Mouse (Mus musculus) cerebellum, postnatal 25 days (tissue): Measurements from ENCODE around the gene Try4.
"Not testable (repeated sequence)": the region's sequence is repeated elsewhere in the genome, so short reads cannot be mapped to it uniquely, and the experiment has no call there.

ENCODE experiments used
- DNase-seq, 2 experiments: peaks; one replicate each; pipeline ENCODE4 v3.0.0; 2021; ENCODE audit warnings: mixed read lengths in 2 of 2

Try4 gene

DNA sequence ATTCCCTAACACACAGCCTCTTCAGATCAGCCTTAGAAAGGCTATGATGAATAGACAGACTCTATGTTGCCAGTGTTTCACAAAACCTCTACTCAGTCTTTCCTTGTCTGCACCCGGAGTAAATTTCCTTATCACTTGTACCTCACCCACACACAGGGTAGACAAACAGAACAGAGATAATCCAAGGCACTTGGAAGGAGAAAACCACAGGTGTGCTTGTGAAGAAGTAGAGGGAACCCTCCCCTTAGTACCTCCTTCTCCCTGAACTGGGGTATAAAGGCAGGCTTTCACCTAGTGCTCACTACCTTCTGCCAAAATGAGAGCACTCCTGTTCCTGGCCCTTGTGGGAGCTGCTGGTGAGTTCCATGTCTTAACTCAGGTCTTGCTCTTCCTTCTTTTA lies at the start of gene Try4:
Gene Try4, plus strand, starts transcription at position 301 of the 400 bp plus-strand sequence.
- no peak for DNase-seq

DNA sequence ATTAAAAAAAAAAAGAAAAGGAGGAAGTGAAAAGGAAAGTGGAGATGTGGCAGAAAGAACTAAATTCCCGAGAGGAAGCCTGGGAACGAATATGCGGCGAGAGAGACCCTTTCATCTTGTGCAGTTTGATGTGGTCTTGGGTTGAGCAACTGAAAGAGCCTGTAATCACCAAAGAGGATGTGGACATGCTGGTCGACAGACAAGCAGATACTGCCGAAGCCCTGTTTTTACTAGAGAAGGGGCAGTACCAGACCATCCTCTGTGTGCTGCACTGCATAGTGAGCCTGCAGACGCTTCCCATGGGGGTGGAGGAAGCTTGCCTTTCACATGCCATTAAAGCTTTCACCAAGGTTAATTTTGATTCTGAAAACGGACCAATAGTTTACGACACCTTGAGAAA lies 48.8 kb upstream of the Try4 start:
- DNase-seq = not testable (repeated sequence)

DNA sequence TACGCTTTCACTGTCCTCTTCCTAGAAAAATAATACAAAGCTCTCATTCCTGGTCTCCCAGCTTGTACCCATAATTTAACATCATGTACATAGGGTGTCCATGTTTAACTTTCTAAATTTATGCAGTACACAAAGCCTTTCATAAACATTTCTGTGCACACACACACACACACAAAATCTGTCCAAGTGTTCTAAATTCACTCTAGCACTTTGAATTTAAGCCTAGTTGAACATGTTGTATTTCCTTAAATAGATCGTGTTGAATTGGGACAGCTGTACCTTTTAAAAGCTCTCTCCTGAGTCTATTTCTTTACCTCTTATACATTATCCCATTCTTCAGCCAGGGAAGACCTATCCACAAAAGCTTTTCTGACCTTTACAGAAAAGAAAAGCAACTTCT lies 45.6 kb upstream of the Try4 start:
- no peak for DNase-seq

DNA sequence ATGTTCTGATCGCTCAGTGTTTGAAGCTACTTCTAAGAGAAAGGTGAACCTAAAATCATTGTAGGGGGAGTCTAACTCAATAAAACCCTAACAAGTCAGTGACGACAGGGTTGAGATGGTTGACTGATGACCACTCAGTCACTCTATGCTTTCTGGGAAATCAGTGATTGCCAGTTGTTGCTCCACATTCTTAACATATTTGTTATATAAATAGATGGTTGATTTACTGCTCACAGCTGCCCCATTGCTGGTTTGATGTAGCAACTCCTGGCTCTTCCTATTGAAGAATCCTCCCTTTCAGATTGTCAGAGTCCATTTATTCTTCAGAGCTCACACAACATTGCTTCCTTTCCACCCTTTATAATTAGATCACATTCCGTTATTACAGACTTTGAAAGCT lies 44.6 kb upstream of the Try4 start:
- DNase-seq = no peak

DNA sequence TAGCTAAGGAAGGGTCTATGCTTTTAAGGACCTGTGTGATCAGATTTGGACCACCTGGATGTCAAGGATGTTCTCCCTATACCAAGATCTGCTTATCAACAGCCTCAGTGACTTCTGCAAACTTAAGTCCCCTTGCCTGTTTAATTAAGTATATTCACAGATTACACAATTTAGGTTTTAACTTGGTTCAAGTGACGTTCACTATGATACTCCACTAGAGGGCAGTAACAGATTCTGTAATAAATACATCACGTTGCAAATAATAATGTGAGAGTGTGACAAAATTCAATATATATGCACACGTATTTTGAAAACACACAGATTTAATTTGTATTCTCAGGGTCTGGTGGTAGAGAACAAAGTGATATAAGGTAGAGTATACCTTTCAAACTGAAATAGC lies 39.3 kb upstream of the Try4 start:
- DNase-seq = no peak

DNA sequence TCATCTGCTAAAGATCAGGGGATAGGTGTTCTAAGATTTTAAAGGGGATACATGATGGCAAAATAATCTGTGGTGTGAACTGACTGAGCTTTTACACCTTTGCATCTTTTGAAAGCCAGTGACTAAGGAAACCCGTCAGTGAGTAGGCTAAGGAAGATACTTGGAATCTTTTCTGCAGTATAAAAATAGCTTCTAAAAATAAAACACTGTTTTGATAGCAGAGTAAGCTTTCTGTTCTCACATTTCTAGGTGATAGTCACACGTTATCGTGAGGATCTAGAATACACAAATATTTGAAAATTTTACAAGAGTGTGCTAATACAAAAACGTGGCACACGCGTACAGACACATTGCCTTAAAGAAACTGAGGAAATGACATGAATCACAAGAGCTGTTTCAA lies 35.9 kb upstream of the Try4 start:
- DNase-seq = no peak

GRCm38 (mm10) chr6:41298255-41298654 lies 3.8 kb upstream of the Try4 start:
- DNase-seq = no peak

DNA sequence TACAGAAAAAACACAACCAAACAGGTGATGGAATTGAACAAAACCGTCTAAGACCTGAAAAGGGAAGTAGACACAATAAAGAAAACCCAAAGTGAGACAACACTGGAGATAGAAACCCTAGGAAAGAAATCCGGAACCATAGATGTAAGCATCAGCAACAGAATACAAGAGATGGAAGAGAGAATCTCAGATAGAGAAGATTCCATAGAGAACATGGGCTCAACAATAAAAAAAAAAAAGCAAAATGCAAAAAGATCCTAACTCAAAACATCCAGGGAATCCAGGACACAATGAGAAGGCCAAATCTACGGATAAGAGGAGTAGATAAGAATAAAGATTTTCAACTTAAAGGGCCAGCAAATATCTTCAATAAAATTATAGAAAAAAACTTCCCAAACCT lies 14.7 kb downstream of the Try4 start, which contains the start of gene Try5:
Gene Try5, minus strand, starts transcription at position 101 of the 400 bp plus-strand sequence.
- not testable (repeated sequence) for DNase-seq

DNA sequence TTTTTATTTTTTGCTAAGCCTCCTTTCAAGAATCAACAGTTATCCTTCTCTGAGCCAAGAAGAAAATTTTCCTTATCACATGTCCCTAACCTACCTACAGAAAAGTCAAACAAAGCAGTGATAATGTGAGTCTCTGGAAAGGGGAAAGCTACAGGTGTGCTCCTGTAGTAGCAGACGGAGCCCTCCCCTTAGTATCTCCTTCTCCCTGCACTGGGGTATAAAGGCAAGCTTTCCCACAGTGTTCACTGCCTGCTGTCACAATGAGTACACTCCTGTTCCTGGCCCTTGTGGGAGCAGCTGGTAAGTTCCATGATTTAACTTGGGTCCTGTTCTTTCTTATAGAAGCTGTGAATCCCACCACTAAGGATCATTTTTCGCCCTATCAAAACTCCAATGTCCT lies 51.9 kb downstream of the Try4 start, which contains the start of gene Try10:
Gene Try10, plus strand, starts transcription at position 174 of the 400 bp plus-strand sequence.
- no peak for DNase-seq
